Mouse (Mus musculus): Measurements from ENCODE around the gene Acly. TPM values are rescaled to one million over a fixed set of nuclear protein-coding genes. Genes with fewer than 3 reads are reported as not detected.

The Acly gene
- polyA plus RNA-seq, 1 experiment from 2014 or later, result 182 TPM

GRCm38 (mm10) chr11:100555583-100555982 lies 27.8 kb upstream of the Acly start:
- no peak overlapping the region for H3K4me3 ChIP-seq (ENCODE audit: low read depth, low read length)
- H3K27me3 ChIP-seq (ENCODE audit: control insufficient read depth, insufficient read depth, low read length), result no peaks in the 10 kb centered on the region
- peak; percentile 54 for DNase-seq (ENCODE audit: low spot score)
- no peaks in the 10 kb centered on the region for H3K36me3 ChIP-seq (ENCODE audit: control insufficient read depth, insufficient read depth, low read length)
- H3K4me1 ChIP-seq (ENCODE audit: control insufficient read depth, insufficient read depth, low read length), result no peaks in the 10 kb centered on the region
- H3K27ac ChIP-seq (replicated peaks; ENCODE audit: low read depth, low read length), result no peak overlapping the region
- ATAC-seq (ENCODE audit: insufficient number of reproducible peaks, low FRiP score, low TSS enrichment, low read depth), result no peak
- no peaks in the 10 kb centered on the region for H3K9me3 ChIP-seq (ENCODE audit: control insufficient read depth, low read length)
- 19% methylated on average over 11 of the region's 11 CpGs for WGBS
- H3K4me2 ChIP-seq (ENCODE audit: low read depth, severe bottlenecking), result no peak overlapping the region
- H3K9ac ChIP-seq (ENCODE audit: low read length), result no peak overlapping the region

- no peak overlapping the region for H3K4me2 ChIP-seq (ENCODE audit: low read depth, severe bottlenecking)
- H3K27ac ChIP-seq (replicated peaks; ENCODE audit: low read depth, low read length), result no peak overlapping the region
- H3K4me3 ChIP-seq (ENCODE audit: low read depth, low read length), result no peak overlapping the region
- no peak for ATAC-seq (ENCODE audit: insufficient number of reproducible peaks, low FRiP score, low TSS enrichment, low read depth)
- H3K9ac ChIP-seq (ENCODE audit: low read length), result no peak overlapping the region
- H3K36me3 ChIP-seq (ENCODE audit: control insufficient read depth, insufficient read depth, low read length), result no peaks in the 10 kb centered on the region
- DNase-seq (ENCODE audit: low spot score), result no peak
- WGBS, result 85% methylated on average over 4 of the region's 4 CpGs
- H3K9me3 ChIP-seq (ENCODE audit: control insufficient read depth, low read length), result no peaks in the 10 kb centered on the region
- no peaks in the 10 kb centered on the region for H3K4me1 ChIP-seq (ENCODE audit: control insufficient read depth, insufficient read depth, low read length)
- H3K27me3 ChIP-seq (ENCODE audit: control insufficient read depth, insufficient read depth, low read length), result no peaks in the 10 kb centered on the region
Measured at GRCm38 (mm10) chr11:100552842-100553241, 25.0 kb upstream of the Acly start.

DNA sequence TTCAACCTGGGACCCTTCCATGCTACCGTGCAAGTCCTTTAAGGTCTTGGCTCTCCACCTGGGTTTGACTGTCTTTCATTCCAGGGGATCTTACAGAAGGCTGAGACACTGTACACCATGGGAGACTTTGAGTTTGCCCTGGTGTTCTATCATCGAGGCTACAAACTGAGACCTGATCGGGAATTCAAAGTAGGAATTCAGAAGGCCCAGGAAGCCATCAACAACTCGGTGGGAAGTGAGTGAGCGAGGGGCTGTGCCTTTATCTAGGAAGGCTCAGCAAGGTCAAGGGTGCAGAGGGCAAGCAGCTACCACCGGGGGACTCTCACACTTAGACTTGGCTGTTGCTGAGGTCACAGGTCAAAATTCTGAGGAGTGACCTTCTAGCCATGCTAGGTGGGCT lies 22.3 kb upstream of the Acly start:
- H3K4me1 ChIP-seq (ENCODE audit: control insufficient read depth, insufficient read depth, low read length), result 0 out of 2 replicates have a peak, but pooled peaks cover 1% of the 10 kb centered on the region
- no peak for ATAC-seq (ENCODE audit: insufficient number of reproducible peaks, low FRiP score, low TSS enrichment, low read depth)

DNA sequence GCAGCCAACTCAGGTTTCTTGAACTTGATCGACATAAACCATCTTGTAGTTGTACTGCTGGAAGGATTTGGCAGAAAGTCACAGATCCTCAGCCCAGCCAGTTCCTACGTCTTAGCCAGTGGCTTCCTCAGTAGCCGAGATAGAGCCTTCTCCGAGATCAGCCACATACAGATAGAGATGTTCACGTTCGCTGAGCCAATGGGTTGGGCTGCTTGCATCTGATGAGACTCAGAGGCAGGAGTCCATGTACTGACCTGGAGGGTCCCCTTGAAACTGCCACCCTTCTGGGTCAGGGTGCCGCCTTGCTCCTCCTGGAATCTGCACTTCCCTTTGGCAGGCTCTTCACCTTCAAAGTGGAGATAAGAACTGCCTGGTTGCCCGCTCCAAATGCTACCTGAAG lies 21.7 kb upstream of the Acly start:
- WGBS, result 86% methylated on average over 8 of the region's 8 CpGs
- Histone ChIP-seq H3K4me3 (ENCODE audit: low read depth, low read length) (no peak overlapping the region), H3K4me1 (ENCODE audit: control insufficient read depth, insufficient read depth, low read length) (0 out of 2 replicates have a peak, but pooled peaks cover 2% of the 10 kb centered on the region), H3K9ac (ENCODE audit: low read length) (no peak overlapping the region), H3K27ac (replicated peaks; ENCODE audit: low read depth, low read length) (no peak overlapping the region), H3K9me3 (ENCODE audit: control insufficient read depth, low read length) (no peaks in the 10 kb centered on the region), H3K36me3 (ENCODE audit: control insufficient read depth, insufficient read depth, low read length) (no peaks in the 10 kb centered on the region), H3K4me2 (ENCODE audit: low read depth, severe bottlenecking) (no peak overlapping the region), H3K27me3 (ENCODE audit: control insufficient read depth, insufficient read depth, low read length) (no peaks in the 10 kb centered on the region)
- DNase-seq (ENCODE audit: low spot score) (no peak), ATAC-seq (ENCODE audit: insufficient number of reproducible peaks, low FRiP score, low TSS enrichment, low read depth) (no peak)

More for the DNA sequence above, 22.3 kb upstream of the Acly start:
- H3K4me3 ChIP-seq (ENCODE audit: low read depth, low read length), result no peak overlapping the region
- no peaks in the 10 kb centered on the region for H3K9me3 ChIP-seq (ENCODE audit: control insufficient read depth, low read length)
- no peak overlapping the region for H3K9ac ChIP-seq (ENCODE audit: low read length)
- H3K4me2 ChIP-seq (ENCODE audit: low read depth, severe bottlenecking), result no peak overlapping the region
- H3K36me3 ChIP-seq (ENCODE audit: control insufficient read depth, insufficient read depth, low read length), result no peaks in the 10 kb centered on the region
- H3K27me3 ChIP-seq (ENCODE audit: control insufficient read depth, insufficient read depth, low read length), result no peaks in the 10 kb centered on the region
- no peak overlapping the region for H3K27ac ChIP-seq (replicated peaks; ENCODE audit: low read depth, low read length)
- 68% methylated on average over 6 of the region's 6 CpGs for WGBS
- no peak for DNase-seq (ENCODE audit: low spot score)

GRCm38 (mm10) chr11:100548141-100548540 lies 20.3 kb upstream of the Acly start:
- Histone ChIP-seq H3K27ac (replicated peaks; ENCODE audit: low read depth, low read length) (no peak overlapping the region), H3K9ac (ENCODE audit: low read length) (no peak overlapping the region), H3K27me3 (ENCODE audit: control insufficient read depth, insufficient read depth, low read length) (no peaks in the 10 kb centered on the region), H3K4me3 (ENCODE audit: low read depth, low read length) (no peak overlapping the region), H3K36me3 (ENCODE audit: control insufficient read depth, insufficient read depth, low read length) (no peaks in the 10 kb centered on the region), H3K4me1 (ENCODE audit: control insufficient read depth, insufficient read depth, low read length) (0 out of 2 replicates have a peak, but pooled peaks cover 2% of the 10 kb centered on the region), H3K9me3 (ENCODE audit: control insufficient read depth, low read length) (no peaks in the 10 kb centered on the region), H3K4me2 (ENCODE audit: low read depth, severe bottlenecking) (no peak overlapping the region)
- no peak for ATAC-seq (ENCODE audit: insufficient number of reproducible peaks, low FRiP score, low TSS enrichment, low read depth)
- 81% methylated on average over 6 of the region's 6 CpGs for WGBS
- no peak for DNase-seq (ENCODE audit: low spot score)

- 88% methylated on average over 6 of the region's 6 CpGs for WGBS
- H3K4me2 ChIP-seq (ENCODE audit: low read depth, severe bottlenecking), result no peak overlapping the region
Measured at GRCm38 (mm10) chr11:100546955-100547354, 19.2 kb upstream of the Acly start.

GRCm38 (mm10) chr11:100545746-100546085 lies 17.9 kb upstream of the Acly start:
- no peak for ATAC-seq (ENCODE audit: insufficient number of reproducible peaks, low FRiP score, low TSS enrichment, low read depth)
- no peaks in the 10 kb centered on the region for H3K36me3 ChIP-seq (ENCODE audit: control insufficient read depth, insufficient read depth, low read length)

More at GRCm38 (mm10) chr11:100546955-100547354, 19.2 kb upstream of the Acly start:
- no peak overlapping the region for H3K27ac ChIP-seq (replicated peaks; ENCODE audit: low read depth, low read length)
- H3K9me3 ChIP-seq (ENCODE audit: control insufficient read depth, low read length), result no peaks in the 10 kb centered on the region
- DNase-seq (ENCODE audit: low spot score) (no peak), ATAC-seq (ENCODE audit: insufficient number of reproducible peaks, low FRiP score, low TSS enrichment, low read depth) (no peak)
- no peak overlapping the region for H3K9ac ChIP-seq (ENCODE audit: low read length)
- H3K36me3 ChIP-seq (ENCODE audit: control insufficient read depth, insufficient read depth, low read length), result no peaks in the 10 kb centered on the region
- H3K4me3 ChIP-seq (ENCODE audit: low read depth, low read length), result no peak overlapping the region
- H3K27me3 ChIP-seq (ENCODE audit: control insufficient read depth, insufficient read depth, low read length), result no peaks in the 10 kb centered on the region
- 0 out of 2 replicates have a peak, but pooled peaks cover 2% of the 10 kb centered on the region for H3K4me1 ChIP-seq (ENCODE audit: control insufficient read depth, insufficient read depth, low read length)

DNA sequence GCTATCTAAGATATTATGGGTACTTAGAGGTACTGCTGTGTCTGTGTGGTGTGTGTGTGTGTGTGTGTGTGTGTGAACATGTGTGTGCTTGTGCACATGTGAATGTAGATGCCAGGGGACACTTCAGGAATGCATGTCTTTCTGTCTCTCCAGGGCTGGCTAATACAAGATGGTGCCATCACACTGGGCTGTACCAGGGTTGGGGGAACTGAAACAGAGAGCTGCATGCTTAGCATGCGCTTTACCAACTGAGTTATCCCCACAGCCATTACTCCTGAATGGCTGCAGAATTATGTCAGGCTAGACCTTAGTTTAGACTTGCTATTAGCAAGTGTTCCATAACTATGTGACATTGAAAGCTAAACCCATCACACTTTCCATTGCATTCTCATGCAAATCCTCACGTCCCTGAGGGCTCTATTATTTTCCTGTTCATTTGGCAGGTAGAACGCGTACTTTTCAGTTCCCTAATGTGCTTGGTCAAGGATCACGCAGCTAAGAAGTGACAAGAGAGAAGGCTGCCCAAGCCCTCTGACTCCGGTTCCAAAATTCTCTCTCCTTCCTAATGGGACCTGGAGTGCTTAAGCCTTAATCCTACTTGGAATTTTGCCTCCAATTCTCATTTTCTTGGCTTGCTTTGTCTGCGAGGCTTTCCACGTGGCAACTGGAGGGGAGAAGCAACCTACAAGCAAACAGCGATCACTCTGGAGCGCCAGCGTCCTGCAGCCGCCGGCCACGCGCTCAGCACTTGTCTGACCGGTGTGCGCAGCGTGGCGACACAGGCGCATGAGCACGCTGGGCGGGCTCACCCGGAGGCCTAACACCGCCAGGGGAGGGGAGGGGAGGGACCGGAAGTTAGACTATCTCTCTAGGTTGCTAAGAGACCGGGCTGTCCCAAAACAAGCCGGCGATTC lies 17.3 kb upstream of the Acly start, which contains the start of gene Ttc25:
TSS of gene Ttc25 (plus strand) at position 776 of the 914 bp plus-strand sequence.
- peak within 1 kb of the TSS; percentile 56 for H3K4me2 ChIP-seq (ENCODE audit: low read depth, severe bottlenecking)
- peak within 1 kb of the TSS; percentile 27 for H3K4me3 ChIP-seq (ENCODE audit: low read depth, low read length)
- no peaks in the 10 kb centered on the region for H3K27me3 ChIP-seq (ENCODE audit: control insufficient read depth, insufficient read depth, low read length)
- 0 out of 2 replicates have a peak, but pooled peaks cover 2% of the 10 kb centered on the region for H3K4me1 ChIP-seq (ENCODE audit: control insufficient read depth, insufficient read depth, low read length)
- peak within 1 kb of the TSS; percentile 45 for H3K9ac ChIP-seq (ENCODE audit: low read length)
- H3K36me3 ChIP-seq (ENCODE audit: control insufficient read depth, insufficient read depth, low read length), result no peaks in the 10 kb centered on the region
- DNase-seq (ENCODE audit: low spot score) (peak; percentile 90), ATAC-seq (ENCODE audit: insufficient number of reproducible peaks, low FRiP score, low TSS enrichment, low read depth) (peak; percentile 96)
- H3K9me3 ChIP-seq (ENCODE audit: control insufficient read depth, low read length), result no peaks in the 10 kb centered on the region
- 6% methylated on average over 28 of the region's 28 CpGs for WGBS
- no peak within 1 kb of the TSS for H3K27ac ChIP-seq (replicated peaks; ENCODE audit: low read depth, low read length)

More at GRCm38 (mm10) chr11:100545746-100546085, 17.9 kb upstream of the Acly start:
- peak overlapping the region; percentile 45 for H3K9ac ChIP-seq (ENCODE audit: low read length)
- DNase-seq (ENCODE audit: low spot score), result no peak
- H3K9me3 ChIP-seq (ENCODE audit: control insufficient read depth, low read length), result no peaks in the 10 kb centered on the region
- 0 out of 2 replicates have a peak, but pooled peaks cover 2% of the 10 kb centered on the region for H3K4me1 ChIP-seq (ENCODE audit: control insufficient read depth, insufficient read depth, low read length)
- peak overlapping the region; percentile 56 for H3K4me2 ChIP-seq (ENCODE audit: low read depth, severe bottlenecking)
- peak overlapping the region; percentile 27 for H3K4me3 ChIP-seq (ENCODE audit: low read depth, low read length)
- 28% methylated on average over 7 of the region's 7 CpGs for WGBS
- H3K27ac ChIP-seq (replicated peaks; ENCODE audit: low read depth, low read length), result no peak overlapping the region
- H3K27me3 ChIP-seq (ENCODE audit: control insufficient read depth, insufficient read depth, low read length), result no peaks in the 10 kb centered on the region
